Mouse (Mus musculus): ENCODE data around the gene Gm20388. TPM values are rescaled to one million over a fixed set of nuclear protein-coding genes. Genes with fewer than 3 reads are reported as not detected.
A peak's percentile ranks its signal among the peaks of the same experiment; 100 is the strongest.

Gm20388 gene
- polyA plus RNA-seq, 1 experiment, result 28.1 TPM

DNA sequence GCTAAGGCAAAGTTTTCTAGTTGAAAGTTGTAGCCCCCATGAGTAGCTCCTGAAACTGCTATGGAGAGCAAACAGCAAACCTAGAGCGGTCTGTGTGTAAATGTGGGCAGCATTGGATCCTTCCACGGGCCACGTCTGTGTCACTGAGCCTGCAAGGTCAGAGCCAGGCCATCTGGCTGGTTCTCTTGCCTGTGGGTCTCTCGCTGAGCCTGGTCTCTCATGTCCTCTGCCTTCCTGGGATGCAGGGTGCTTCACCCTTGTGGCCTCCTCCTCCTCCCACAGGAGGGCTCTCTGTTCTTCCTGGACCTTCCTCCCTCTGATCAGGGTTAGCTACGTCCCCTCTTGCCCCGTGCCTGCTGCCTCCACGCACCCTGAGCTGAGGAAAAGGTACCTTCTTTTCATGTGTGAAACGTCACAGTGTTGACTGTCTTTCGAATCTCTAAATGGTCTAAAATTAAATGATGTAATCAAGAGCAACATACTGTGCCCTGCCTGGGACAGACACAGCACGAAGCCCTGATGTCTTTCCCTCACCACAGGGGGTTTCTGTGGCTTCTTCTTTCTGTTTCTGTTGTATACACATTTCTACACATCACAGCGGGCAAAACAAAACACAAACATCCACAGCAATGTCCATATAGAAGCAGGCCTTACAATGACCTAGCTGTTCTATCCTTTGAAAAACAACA, 4373.1 kb downstream of the Gm20388 start:
- H3K4me1 ChIP-seq (ENCODE audit: control insufficient read depth, insufficient read depth, low read length), result peaks cover 9% of the 10 kb centered on the region
- no peak overlapping the region for H3K4me3 ChIP-seq (ENCODE audit: low read depth, low read length)

DNA sequence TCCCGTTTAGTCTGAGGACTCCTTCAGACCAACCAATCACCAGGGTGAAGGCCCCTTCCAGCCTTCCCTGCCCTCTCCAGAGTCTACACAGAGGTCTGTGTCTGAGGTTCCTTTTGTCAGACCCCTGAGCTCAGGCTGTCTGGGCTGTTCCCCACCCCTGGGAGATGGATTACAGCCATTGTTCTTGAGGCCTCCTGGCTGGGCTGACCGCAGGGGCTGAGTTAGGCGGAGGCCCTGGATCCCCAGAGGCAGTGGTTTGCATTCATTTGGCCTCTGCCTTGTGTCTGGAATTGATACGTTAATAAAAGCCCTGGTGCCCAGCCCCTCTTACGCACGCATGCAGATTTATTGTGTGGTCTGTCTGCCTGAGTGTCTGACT, 4373.7 kb downstream of the Gm20388 start:
- no peak overlapping the region for H3K4me3 ChIP-seq (ENCODE audit: low read depth, low read length)
- TF ChIP-seq EP300 (IDR thresholded peaks at IDR 0.05; ENCODE audit: insufficient read depth, low read depth, low read length) (peak; percentile 90), CTCF (IDR thresholded peaks at IDR 0.05; ENCODE audit: low read depth, low read length) (no peak), POLR2A (IDR thresholded peaks at IDR 0.05; ENCODE audit: insufficient read depth, low read length) (no peak)
- no peaks in the 10 kb centered on the region for H3K9me3 ChIP-seq (replicated peaks; ENCODE audit: control insufficient read depth, insufficient read depth, low read length, poor library complexity, severe bottlenecking)
- peaks cover 9% of the 10 kb centered on the region for H3K4me1 ChIP-seq (ENCODE audit: control insufficient read depth, insufficient read depth, low read length)
- H3K36me3 ChIP-seq (ENCODE audit: control insufficient read depth, insufficient read depth, low read length, poor library complexity, severe bottlenecking), result no peaks in the 10 kb centered on the region
- H3K27ac ChIP-seq (ENCODE audit: insufficient read depth, low read length), result peak overlapping the region; percentile 63
- H3K27me3 ChIP-seq (ENCODE audit: control insufficient read depth, insufficient read depth, low read length, poor library complexity, severe bottlenecking), result no peaks in the 10 kb centered on the region
- no peak overlapping the region for H3K9ac ChIP-seq (ENCODE audit: low read depth, poor library complexity, severe bottlenecking)

More for the DNA sequence above, 4373.1 kb downstream of the Gm20388 start:
- TF ChIP-seq CTCF (IDR thresholded peaks at IDR 0.05; ENCODE audit: low read depth, low read length), result no peak
- TF ChIP-seq POLR2A (IDR thresholded peaks at IDR 0.05; ENCODE audit: insufficient read depth, low read length), result no peak
- TF ChIP-seq EP300 (IDR thresholded peaks at IDR 0.05; ENCODE audit: insufficient read depth, low read depth, low read length), result no peak
- no peak overlapping the region for H3K9ac ChIP-seq (ENCODE audit: low read depth, poor library complexity, severe bottlenecking)
- no peaks in the 10 kb centered on the region for H3K27me3 ChIP-seq (ENCODE audit: control insufficient read depth, insufficient read depth, low read length, poor library complexity, severe bottlenecking)
- no peaks in the 10 kb centered on the region for H3K9me3 ChIP-seq (replicated peaks; ENCODE audit: control insufficient read depth, insufficient read depth, low read length, poor library complexity, severe bottlenecking)
- no peaks in the 10 kb centered on the region for H3K36me3 ChIP-seq (ENCODE audit: control insufficient read depth, insufficient read depth, low read length, poor library complexity, severe bottlenecking)
- peak overlapping the region; percentile 63 for H3K27ac ChIP-seq (ENCODE audit: insufficient read depth, low read length)

DNA sequence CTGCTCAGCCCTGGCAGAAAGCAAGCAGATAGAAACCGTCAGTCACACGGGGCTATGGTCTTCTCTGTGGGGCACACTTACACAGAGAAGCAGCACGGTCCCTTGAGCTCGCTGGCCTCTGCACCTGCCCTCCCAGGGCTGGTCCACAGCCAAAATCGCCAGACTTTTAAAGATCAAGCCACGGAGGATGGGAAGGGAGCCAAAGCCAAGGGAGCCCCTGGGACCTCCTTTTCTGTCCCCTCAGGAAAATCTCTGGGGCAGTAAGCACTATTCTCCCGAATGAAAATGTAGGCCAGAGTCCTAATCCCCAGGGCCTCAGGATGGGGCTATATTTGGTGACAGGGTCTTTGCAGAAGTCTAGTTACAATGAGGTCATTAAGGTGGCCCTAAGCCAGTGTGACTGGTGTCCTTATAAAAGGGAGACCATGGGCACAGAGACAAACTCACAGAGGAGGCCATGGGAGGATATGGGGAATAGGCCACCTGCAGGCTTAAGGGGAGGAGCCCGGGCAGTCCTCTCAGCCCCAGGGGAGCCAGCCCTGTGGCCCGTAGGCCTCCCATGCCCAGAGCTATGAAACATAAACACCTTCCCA, 4374.4 kb downstream of the Gm20388 start:
- peaks cover 9% of the 10 kb centered on the region for H3K4me1 ChIP-seq (ENCODE audit: control insufficient read depth, insufficient read depth, low read length)
- no peak overlapping the region for H3K4me3 ChIP-seq (ENCODE audit: low read depth, low read length)

DNA sequence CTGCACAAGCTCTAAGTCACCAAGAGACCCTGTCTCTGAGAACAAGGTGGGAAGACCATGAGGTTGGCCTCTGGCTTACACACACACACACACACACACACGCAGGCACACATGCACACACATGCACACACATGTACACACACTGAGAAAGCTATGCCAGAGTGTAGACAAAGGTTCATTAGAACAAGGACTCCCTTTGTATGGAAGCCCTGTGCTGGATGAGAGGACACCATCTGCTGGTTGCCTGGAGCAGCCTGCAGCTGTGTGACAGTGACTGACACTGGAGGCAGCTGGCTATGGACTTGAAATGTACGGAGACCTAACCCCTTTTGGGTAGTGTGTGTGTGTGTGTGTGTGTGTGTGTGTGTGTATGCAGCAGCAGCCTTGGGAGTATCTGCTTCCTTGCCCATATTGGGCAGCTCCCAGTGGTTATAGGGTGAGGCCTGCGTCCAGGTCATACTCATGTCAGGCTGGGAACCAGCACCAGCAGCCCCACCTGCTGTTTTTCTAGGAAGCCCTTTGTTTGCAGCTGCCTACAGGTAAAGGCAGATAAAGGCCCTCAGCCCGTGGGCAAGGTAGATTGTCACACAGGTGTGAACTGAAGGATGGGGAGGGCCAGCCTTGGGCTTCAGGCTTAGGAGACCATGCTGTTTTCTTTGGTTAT, 4376.0 kb downstream of the Gm20388 start:
- H3K4me3 ChIP-seq (ENCODE audit: low read depth, low read length), result no peak overlapping the region
- no peak for TF ChIP-seq EP300 (IDR thresholded peaks at IDR 0.05; ENCODE audit: insufficient read depth, low read depth, low read length)
- TF ChIP-seq POLR2A (IDR thresholded peaks at IDR 0.05; ENCODE audit: insufficient read depth, low read length), result no peak
- TF ChIP-seq CTCF (IDR thresholded peaks at IDR 0.05; ENCODE audit: low read depth, low read length), result peak; percentile 35
- H3K27me3 ChIP-seq (ENCODE audit: control insufficient read depth, insufficient read depth, low read length, poor library complexity, severe bottlenecking), result no peaks in the 10 kb centered on the region
- no peaks in the 10 kb centered on the region for H3K36me3 ChIP-seq (ENCODE audit: control insufficient read depth, insufficient read depth, low read length, poor library complexity, severe bottlenecking)
- H3K9me3 ChIP-seq (replicated peaks; ENCODE audit: control insufficient read depth, insufficient read depth, low read length, poor library complexity, severe bottlenecking), result no peaks in the 10 kb centered on the region
- no peak overlapping the region for H3K27ac ChIP-seq (ENCODE audit: insufficient read depth, low read length)
- H3K9ac ChIP-seq (ENCODE audit: low read depth, poor library complexity, severe bottlenecking), result no peak overlapping the region
- H3K4me1 ChIP-seq (ENCODE audit: control insufficient read depth, insufficient read depth, low read length), result peaks cover 9% of the 10 kb centered on the region

More for the DNA sequence above, 4374.4 kb downstream of the Gm20388 start:
- Histone ChIP-seq H3K27me3 (ENCODE audit: control insufficient read depth, insufficient read depth, low read length, poor library complexity, severe bottlenecking) (no peaks in the 10 kb centered on the region), H3K9me3 (replicated peaks; ENCODE audit: control insufficient read depth, insufficient read depth, low read length, poor library complexity, severe bottlenecking) (no peaks in the 10 kb centered on the region), H3K36me3 (ENCODE audit: control insufficient read depth, insufficient read depth, low read length, poor library complexity, severe bottlenecking) (no peaks in the 10 kb centered on the region), H3K9ac (ENCODE audit: low read depth, poor library complexity, severe bottlenecking) (no peak overlapping the region), H3K27ac (ENCODE audit: insufficient read depth, low read length) (peak overlapping the region; percentile 63)
- no peak for TF ChIP-seq EP300 (IDR thresholded peaks at IDR 0.05; ENCODE audit: insufficient read depth, low read depth, low read length)
- no peak for TF ChIP-seq CTCF (IDR thresholded peaks at IDR 0.05; ENCODE audit: low read depth, low read length)

DNA sequence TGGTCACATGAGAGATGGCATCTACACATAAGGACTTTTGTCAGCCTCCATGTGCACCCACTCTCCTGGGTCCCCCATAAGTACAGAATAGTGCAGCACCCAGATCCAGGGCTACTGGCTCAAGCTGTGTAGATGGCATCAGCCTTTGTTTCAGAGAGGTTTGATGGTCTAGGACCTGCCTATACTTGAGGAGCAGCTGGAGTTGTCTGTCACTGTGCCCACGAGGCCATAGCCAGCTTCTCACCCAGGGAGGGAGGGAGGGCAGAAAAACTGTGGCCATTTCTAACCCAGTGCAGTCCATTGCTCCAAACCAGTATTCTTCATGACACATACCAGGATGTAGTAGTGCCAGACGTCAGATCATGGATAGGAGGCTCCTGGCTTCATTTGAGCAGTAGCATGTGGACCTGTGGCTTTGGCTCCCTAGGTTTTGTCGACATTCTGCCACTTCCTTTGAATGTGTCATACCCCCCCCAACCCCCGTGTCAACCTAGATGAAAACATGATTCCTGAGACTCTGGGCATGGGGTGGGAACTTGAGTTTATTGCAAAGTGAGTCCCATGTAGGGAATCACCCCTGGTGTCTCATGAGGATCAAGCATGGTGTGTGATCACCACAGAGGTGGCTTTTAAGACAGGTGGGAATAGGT, 4377.7 kb downstream of the Gm20388 start:
- Histone ChIP-seq H3K9ac (ENCODE audit: low read depth, poor library complexity, severe bottlenecking) (no peak overlapping the region), H3K36me3 (ENCODE audit: control insufficient read depth, insufficient read depth, low read length, poor library complexity, severe bottlenecking) (no peaks in the 10 kb centered on the region), H3K9me3 (replicated peaks; ENCODE audit: control insufficient read depth, insufficient read depth, low read length, poor library complexity, severe bottlenecking) (no peaks in the 10 kb centered on the region), H3K4me3 (ENCODE audit: low read depth, low read length) (no peak overlapping the region), H3K27ac (ENCODE audit: insufficient read depth, low read length) (no peak overlapping the region), H3K4me1 (ENCODE audit: control insufficient read depth, insufficient read depth, low read length) (peaks cover 6% of the 10 kb centered on the region), H3K27me3 (ENCODE audit: control insufficient read depth, insufficient read depth, low read length, poor library complexity, severe bottlenecking) (no peaks in the 10 kb centered on the region)
- TF ChIP-seq EP300 (IDR thresholded peaks at IDR 0.05; ENCODE audit: insufficient read depth, low read depth, low read length), result no peak
- TF ChIP-seq CTCF (IDR thresholded peaks at IDR 0.05; ENCODE audit: low read depth, low read length), result no peak
- no peak for TF ChIP-seq POLR2A (IDR thresholded peaks at IDR 0.05; ENCODE audit: insufficient read depth, low read length)

Measured in ES-Bruce4 (cell line).